Mouse (Mus musculus) intestine, embryonic 16.5 days (tissue): Measurements from ENCODE around the gene Mfsd4b3. TPM values are rescaled to one million over a fixed set of nuclear protein-coding genes. Genes with fewer than 3 reads are reported as not detected.
A peak's percentile ranks its signal among the peaks of the same experiment; 100 is the strongest.
"Not testable (repeated sequence)": the region's sequence is repeated elsewhere in the genome, so short reads cannot be mapped to it uniquely, and the experiment has no call there.

Experiments used
- ATAC-seq: fragments of 200-750 bp; cut with Nextera tagmentation; 2 replicates; pipeline ENCODE4 v1.8.0; 2017; ENCODE audit warnings: moderate TSS enrichment, moderate library complexity
- H3K27ac ChIP-seq: fragments of 300-500 bp; sonication (generic); 2 replicates; pipeline ENCODE4 v1.5.1; 2014; ENCODE audit warnings: mild to moderate bottlenecking, low read length
- H3K27me3 ChIP-seq: fragments of 300-500 bp; sonication (generic); replicated peaks from 2 replicates; pipeline ENCODE4 v1.6.1; 2014; ENCODE audit warnings: low read length, control low read depth, mixed read lengths; ENCODE audit not compliant: control insufficient read depth, insufficient read depth
- H3K36me3 ChIP-seq: fragments of 300-500 bp; sonication (generic); 2 replicates; pipeline ENCODE4 v1.6.1; 2014; ENCODE audit warnings: low read length, control low read depth; ENCODE audit not compliant: control insufficient read depth, insufficient read depth
- H3K4me1 ChIP-seq: fragments of 300-500 bp; sonication (generic); 2 replicates; pipeline ENCODE4 v1.6.1; 2014; ENCODE audit warnings: low read length, control low read depth, mixed read lengths; ENCODE audit not compliant: control insufficient read depth, insufficient read depth
- H3K4me2 ChIP-seq: fragments of 300-500 bp; sonication (generic); 2 replicates; pipeline ENCODE4 v1.6.1; 2014; ENCODE audit warnings: low read depth, low read length, control low read depth
- H3K4me3 ChIP-seq: fragments of 300-500 bp; sonication (generic); 2 replicates; pipeline ENCODE4 v1.5.1; 2014; ENCODE audit warnings: mild to moderate bottlenecking, low read length
- H3K9ac ChIP-seq: fragments of 300-500 bp; sonication (generic); 2 replicates; pipeline ENCODE4 v1.6.1; 2014; ENCODE audit warnings: low read depth, low read length
- H3K9me3 ChIP-seq: fragments of 300-500 bp; sonication (generic); 2 replicates; pipeline ENCODE4 v1.6.1; 2016; ENCODE audit warnings: low read length, control low read depth; ENCODE audit not compliant: control insufficient read depth
- WGBS: fragments of 180-500 bp; shearing (Covaris S2); extraction: QIAGEN DNeasy Blood & Tissue Kit; methylation state at CpG from one replicate; pipeline ENCODE4 v1.1.7; 2014; 5-methylcytosine and 5-hydroxymethylcytosine counted together
- polyA plus RNA-seq: library from polyadenylated mRNA; unstranded; fragments of >200 nt; fragmentation: Nextera tagmentation; extraction: Ambion mirVana; gene quantifications from 2 replicates; pipeline ENCODE4 v1.2.1, GENCODE M21; 2015

Gene Mfsd4b3
- polyA plus RNA-seq, 1 experiment from 2014 or later: 9.4 TPM

- H3K4me3 ChIP-seq, H3K36me3 ChIP-seq, H3K9me3 ChIP-seq, H3K4me2 ChIP-seq, H3K27me3 ChIP-seq, H3K4me1 ChIP-seq, H3K9ac ChIP-seq, ATAC-seq, H3K27ac ChIP-seq: not testable (repeated sequence)
- 81% methylated on average over 3 of the region's 3 CpGs for WGBS
These were observed 12.8 kb downstream of the Mfsd4b3 start for GRCm38 (mm10) chr10:39947195-39947594.

GRCm38 (mm10) chr10:39936553-39936952 lies 23.4 kb downstream of the Mfsd4b3 start:
- Histone ChIP-seq H3K9ac (no peak overlapping the region), H3K4me2 (no peak overlapping the region), H3K27ac (no peak overlapping the region), H3K27me3 (no peaks in the 10 kb centered on the region), H3K4me3 (no peak overlapping the region), H3K4me1 (no peaks in the 10 kb centered on the region), H3K36me3 (no peaks in the 10 kb centered on the region), H3K9me3 (no peaks in the 10 kb centered on the region)
- peak; percentile 50; the same call in 1 of the 2 replicates for ATAC-seq
- WGBS: 75% methylated on average over 7 of the region's 7 CpGs

- no peaks in the 10 kb centered on the region for H3K27me3 ChIP-seq
- ATAC-seq: peak; percentile 71
- H3K4me2 ChIP-seq: peak within 1 kb of the TSS; percentile 89
- H3K4me3 ChIP-seq: peak within 1 kb of the TSS; percentile 55
- H3K27ac ChIP-seq: peak within 1 kb of the TSS; percentile 6; the same call in 1 of the 2 replicates
- 1% methylated on average over 41 of the region's 41 CpGs for WGBS
- no peaks in the 10 kb centered on the region for H3K4me1 ChIP-seq
- H3K9me3 ChIP-seq: no peaks in the 10 kb centered on the region
- no peaks in the 10 kb centered on the region for H3K36me3 ChIP-seq
- H3K9ac ChIP-seq: peak within 1 kb of the TSS; percentile 77
These were observed 33.3 kb downstream of the Mfsd4b3 start, which contains the start of gene Mfsd4b2 for GRCm38 (mm10) chr10:39926616-39927139. Mfsd4b2 (minus strand) TSS chr10:39926923.

- not testable (repeated sequence) for H3K4me3 ChIP-seq, H3K9ac ChIP-seq, H3K4me2 ChIP-seq, H3K9me3 ChIP-seq, H3K36me3 ChIP-seq, H3K4me1 ChIP-seq, H3K27me3 ChIP-seq
- ATAC-seq: peak; percentile 94
- H3K27ac ChIP-seq: peak overlapping the region; percentile 56
- 56% methylated on average over 8 of the region's 8 CpGs for WGBS
These were observed 35.4 kb downstream of the Mfsd4b3 start for GRCm38 (mm10) chr10:39924556-39924955.

GRCm38 (mm10) chr10:39912616-39913015 lies 47.3 kb downstream of the Mfsd4b3 start:
- no peak overlapping the region for H3K4me3 ChIP-seq
- H3K27ac ChIP-seq: no peak overlapping the region
- no peak overlapping the region for H3K9ac ChIP-seq
- no peaks in the 10 kb centered on the region for H3K36me3 ChIP-seq
- H3K4me2 ChIP-seq: no peak overlapping the region
- H3K4me1 ChIP-seq: peaks cover 5% of the 10 kb centered on the region; the same call in 1 of the 2 replicates
- no peaks in the 10 kb centered on the region for H3K9me3 ChIP-seq
- H3K27me3 ChIP-seq: no peaks in the 10 kb centered on the region
- ATAC-seq: no peak

- WGBS: 55% methylated on average over 13 of the region's 13 CpGs
- peak overlapping the region; percentile 77 for H3K27ac ChIP-seq
- no peak; the same call in 1 of the 2 replicates for ATAC-seq
- no peak overlapping the region for H3K9ac ChIP-seq
- H3K27me3 ChIP-seq: no peaks in the 10 kb centered on the region
- H3K36me3 ChIP-seq: no peaks in the 10 kb centered on the region
- H3K4me2 ChIP-seq: 0 out of 2 replicates have a peak overlapping the region, but pooled peaks have one; percentile 12
- no peaks in the 10 kb centered on the region for H3K9me3 ChIP-seq
- peak overlapping the region; percentile 19; the same call in 1 of the 2 replicates for H3K4me3 ChIP-seq
- peaks cover 7% of the 10 kb centered on the region for H3K4me1 ChIP-seq
These were observed 51.0 kb downstream of the Mfsd4b3 start for GRCm38 (mm10) chr10:39908768-39909441.

GRCm38 (mm10) chr10:39906799-39907658 lies 52.9 kb downstream of the Mfsd4b3 start:
- no peaks in the 10 kb centered on the region for H3K9me3 ChIP-seq
- H3K27me3 ChIP-seq: no peaks in the 10 kb centered on the region
- peak; percentile 98 for ATAC-seq
- peaks cover 7% of the 10 kb centered on the region for H3K4me1 ChIP-seq
- H3K4me3 ChIP-seq: peak overlapping the region; percentile 16; the same call in 1 of the 2 replicates
- no peaks in the 10 kb centered on the region for H3K36me3 ChIP-seq
- peak overlapping the region; percentile 40 for H3K4me2 ChIP-seq
- H3K9ac ChIP-seq: 0 out of 2 replicates have a peak overlapping the region, but pooled peaks have one; percentile 24
- H3K27ac ChIP-seq: peak overlapping the region; percentile 93
- 52% methylated on average over 10 of the region's 10 CpGs for WGBS

- no peaks in the 10 kb centered on the region for H3K27me3 ChIP-seq
- peaks cover 7% of the 10 kb centered on the region for H3K4me1 ChIP-seq
- no peak overlapping the region for H3K9ac ChIP-seq
- ATAC-seq: no peak
- WGBS: 81% methylated on average over 3 of the region's 3 CpGs
- no peaks in the 10 kb centered on the region for H3K36me3 ChIP-seq
- H3K9me3 ChIP-seq: no peaks in the 10 kb centered on the region
- no peak overlapping the region for H3K27ac ChIP-seq
- H3K4me2 ChIP-seq: no peak overlapping the region
- no peak overlapping the region for H3K4me3 ChIP-seq
These were observed 55.8 kb downstream of the Mfsd4b3 start for GRCm38 (mm10) chr10:39904191-39904590.

- peak; percentile 99 for ATAC-seq
- Histone ChIP-seq H3K9me3 (no peaks in the 10 kb centered on the region), H3K4me3 (peak within 1 kb of the TSS; percentile 65), H3K4me1 (0 out of 2 replicates have a peak, but pooled peaks cover 3% of the 10 kb centered on the region), H3K9ac (peak within 1 kb of the TSS; percentile 85), H3K27ac (peak within 1 kb of the TSS; percentile 95), H3K4me2 (peak within 1 kb of the TSS; percentile 89), H3K36me3 (no peaks in the 10 kb centered on the region), H3K27me3 (no peaks in the 10 kb centered on the region)
- WGBS: 1% methylated on average over 41 of the region's 41 CpGs
These were observed 61.0 kb downstream of the Mfsd4b3 start, which contains the start of gene Mfsd4b4 for GRCm38 (mm10) chr10:39898874-39899371. Mfsd4b4 (minus strand) TSS chr10:39899238.
